Mouse (Mus musculus) midbrain, embryonic 15.5 days (tissue): Measurements from ENCODE around the gene Ikzf2. TPM values are rescaled to one million over a fixed set of nuclear protein-coding genes. Genes with fewer than 3 reads are reported as not detected.

Experiments used
- ATAC-seq: fragments of 200-750 bp; cut with Nextera tagmentation; replicated peaks from 2 replicates; pipeline ENCODE4 v1.8.0; 2017; ENCODE audit warnings: moderate TSS enrichment
- H3K27ac ChIP-seq: fragments of 300-500 bp; sonication (generic); 2 replicates; pipeline ENCODE4 v1.5.1; 2015; ENCODE audit warnings: mild to moderate bottlenecking, inconsistent platforms
- H3K27me3 ChIP-seq: fragments of 300-500 bp; sonication (generic); replicated peaks from 2 replicates; pipeline ENCODE4 v1.6.1; 2015; ENCODE audit warnings: inconsistent platforms
- H3K36me3 ChIP-seq: fragments of 300-500 bp; sonication (generic); replicated peaks from 2 replicates; pipeline ENCODE4 v1.6.1; 2015; ENCODE audit warnings: inconsistent platforms
- H3K4me1 ChIP-seq: fragments of 300-500 bp; sonication (generic); 2 replicates; pipeline ENCODE4 v1.6.1; 2015; ENCODE audit warnings: inconsistent platforms
- H3K4me2 ChIP-seq: fragments of 300-500 bp; sonication (generic); 2 replicates; pipeline ENCODE4 v1.6.1; 2015; ENCODE audit warnings: inconsistent platforms, mild to moderate bottlenecking, moderate library complexity
- H3K4me3 ChIP-seq: fragments of 300-500 bp; sonication (generic); 2 replicates; pipeline ENCODE4 v1.5.1; 2015; ENCODE audit warnings: mild to moderate bottlenecking, inconsistent platforms
- H3K9ac ChIP-seq: fragments of 300-500 bp; sonication (generic); 2 replicates; pipeline ENCODE4 v1.6.1; 2015; ENCODE audit warnings: mild to moderate bottlenecking, inconsistent platforms
- H3K9me3 ChIP-seq: fragments of 300-500 bp; sonication (generic); 2 replicates; pipeline ENCODE4 v1.6.1; 2016; ENCODE audit warnings: inconsistent platforms
- WGBS: fragments of 180-500 bp; shearing (Covaris S2); methylation state at CpG from one replicate; pipeline ENCODE4 v1.1.7; 2015; ENCODE audit warnings: mixed read lengths; 5-methylcytosine and 5-hydroxymethylcytosine counted together
- polyA plus RNA-seq: library from polyadenylated mRNA; unstranded; fragments of >200 nt; fragmentation: Nextera tagmentation; extraction: Ambion mirVana; gene quantifications from 2 replicates; pipeline ENCODE4 v1.2.1, GENCODE M21; 2015

Gene Ikzf2
- polyA plus RNA-seq, 1 experiment from 2014 or later = 4.4 TPM

DNA sequence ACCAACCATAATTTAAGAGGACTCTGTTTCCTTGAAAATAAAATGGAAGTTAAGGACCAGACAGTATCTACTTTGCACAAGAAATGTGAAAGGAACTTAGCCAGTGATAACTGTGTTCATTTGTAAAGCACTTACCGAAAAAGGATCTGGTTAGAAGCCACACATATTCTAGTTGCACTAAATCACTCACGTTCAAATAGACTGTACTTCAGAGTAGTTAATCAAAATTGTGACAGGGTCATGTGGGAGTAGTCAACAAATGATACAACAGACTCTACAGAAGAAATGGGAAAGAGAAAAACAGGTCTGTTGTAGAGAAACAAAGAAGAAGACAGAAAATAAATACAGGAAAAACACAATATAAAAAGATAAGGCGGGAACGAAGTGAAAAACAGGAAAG, 158.3 kb downstream of the Ikzf2 start:
- ATAC-seq = no peak
- WGBS = 88% methylated on average over 4 of the region's 4 CpGs
- Histone ChIP-seq H3K4me3 (no peak overlapping the region), H3K4me1 (no peaks in the 10 kb centered on the region), H3K27me3 (no peaks in the 10 kb centered on the region), H3K36me3 (no peaks in the 10 kb centered on the region), H3K4me2 (no peak overlapping the region), H3K27ac (no peak overlapping the region), H3K9me3 (no peaks in the 10 kb centered on the region), H3K9ac (no peak overlapping the region)

DNA sequence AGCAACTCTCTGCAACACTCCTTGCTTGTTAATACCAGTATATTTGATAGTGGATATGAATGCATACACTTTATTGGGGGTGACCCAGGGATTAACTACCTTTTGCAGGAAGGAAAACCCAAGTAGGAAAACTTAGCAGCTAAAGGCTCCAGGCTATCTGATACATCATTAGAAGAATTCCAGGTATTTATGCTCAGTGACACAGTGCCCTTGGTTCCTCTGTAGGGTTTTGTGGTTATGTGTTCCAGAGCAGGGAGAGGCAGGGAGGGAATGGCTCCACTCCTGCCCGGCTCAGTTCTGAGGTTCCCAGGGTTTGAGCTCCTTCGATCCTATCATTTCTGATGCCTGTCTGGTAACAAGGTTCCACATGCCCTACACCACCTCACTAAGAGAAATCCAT, 165.4 kb downstream of the Ikzf2 start:
- H3K27ac ChIP-seq = no peak overlapping the region
- H3K9ac ChIP-seq = no peak overlapping the region
- H3K9me3 ChIP-seq = no peaks in the 10 kb centered on the region
- H3K4me2 ChIP-seq = no peak overlapping the region
- WGBS = 98% methylated on average over 2 of the region's 2 CpGs
- H3K27me3 ChIP-seq = no peaks in the 10 kb centered on the region
- H3K4me1 ChIP-seq = no peaks in the 10 kb centered on the region
- H3K4me3 ChIP-seq = no peak overlapping the region
- H3K36me3 ChIP-seq = no peaks in the 10 kb centered on the region
- ATAC-seq = no peak

DNA sequence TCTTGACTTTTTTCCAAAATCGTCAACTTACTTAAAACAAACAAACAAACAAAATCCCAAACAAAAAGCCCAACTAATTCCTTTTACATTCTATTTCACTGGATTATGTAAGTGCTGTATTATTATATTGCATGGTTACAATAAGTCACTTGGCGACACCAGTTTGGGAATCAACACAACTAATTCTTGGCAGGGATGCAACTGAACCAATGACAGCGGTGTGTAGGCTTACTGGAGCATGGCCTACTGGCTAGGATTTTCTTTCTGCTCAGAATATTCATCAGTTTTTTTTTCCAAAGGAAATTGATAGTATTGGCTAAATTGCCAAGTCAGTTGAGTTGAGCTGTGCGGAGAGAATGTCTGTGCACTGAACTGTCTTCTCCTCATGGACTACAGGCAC, 167.7 kb downstream of the Ikzf2 start:
- Histone ChIP-seq H3K4me3 (no peak overlapping the region), H3K4me1 (no peaks in the 10 kb centered on the region), H3K27me3 (no peaks in the 10 kb centered on the region), H3K9ac (no peak overlapping the region), H3K4me2 (no peak overlapping the region), H3K9me3 (no peaks in the 10 kb centered on the region), H3K36me3 (no peaks in the 10 kb centered on the region), H3K27ac (no peak overlapping the region)
- WGBS = 92% methylated on average over 4 of the region's 4 CpGs
- ATAC-seq = no peak

DNA sequence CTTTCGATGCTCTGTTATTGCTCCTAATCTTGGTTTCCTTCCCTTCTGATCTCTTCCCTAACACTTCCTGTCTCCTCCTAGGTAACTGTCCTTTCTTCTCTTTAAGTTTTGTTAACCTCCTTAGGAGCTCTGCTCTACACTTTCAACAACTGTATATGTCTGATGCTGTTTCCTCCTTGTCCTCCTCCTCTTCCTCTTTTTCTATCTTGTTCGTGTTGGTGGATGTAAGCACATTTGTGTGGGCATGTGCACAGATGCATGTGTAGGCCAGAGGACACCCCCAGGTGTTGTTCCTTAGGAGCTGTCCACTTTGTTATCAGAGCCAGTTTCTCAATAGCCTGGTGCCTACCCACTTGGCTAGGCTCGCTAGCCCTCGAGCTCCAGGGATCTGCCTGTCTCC, 169.0 kb downstream of the Ikzf2 start:
- H3K27ac ChIP-seq = no peak overlapping the region
- 95% methylated on average over 4 of the region's 4 CpGs for WGBS

DNA sequence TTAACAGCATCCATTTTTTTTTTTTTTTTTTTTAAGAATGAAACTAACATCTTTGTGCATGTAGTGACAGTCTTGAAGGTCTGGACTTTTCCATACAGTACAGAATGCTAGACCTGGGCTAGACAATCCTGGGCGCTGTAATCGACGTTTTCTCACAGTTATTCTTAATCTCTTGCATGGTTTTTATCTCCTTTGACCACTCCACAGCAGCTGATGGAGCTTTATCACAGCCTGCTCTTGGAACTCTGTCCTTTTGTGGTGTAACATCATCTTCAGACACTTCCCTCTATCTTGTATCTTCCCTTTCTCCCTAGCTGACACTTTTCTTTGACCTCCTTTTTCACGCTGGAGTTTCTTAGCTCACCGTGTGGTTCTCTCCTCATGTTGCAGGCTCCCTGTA, 170.9 kb downstream of the Ikzf2 start:
- 62% methylated on average over 5 of the region's 5 CpGs for WGBS
- no peaks in the 10 kb centered on the region for H3K36me3 ChIP-seq
- no peaks in the 10 kb centered on the region for H3K4me1 ChIP-seq
- H3K27me3 ChIP-seq = no peaks in the 10 kb centered on the region
- ATAC-seq = no peak
- H3K4me2 ChIP-seq = no peak overlapping the region
- H3K9ac ChIP-seq = no peak overlapping the region
- no peaks in the 10 kb centered on the region for H3K9me3 ChIP-seq
- no peak overlapping the region for H3K27ac ChIP-seq
- H3K4me3 ChIP-seq = no peak overlapping the region

More for the DNA sequence above, 169.0 kb downstream of the Ikzf2 start:
- Histone ChIP-seq H3K4me1 (no peaks in the 10 kb centered on the region), H3K27me3 (no peaks in the 10 kb centered on the region), H3K4me3 (no peak overlapping the region), H3K4me2 (no peak overlapping the region), H3K9me3 (no peaks in the 10 kb centered on the region), H3K9ac (no peak overlapping the region), H3K36me3 (no peaks in the 10 kb centered on the region)
- ATAC-seq = no peak

DNA sequence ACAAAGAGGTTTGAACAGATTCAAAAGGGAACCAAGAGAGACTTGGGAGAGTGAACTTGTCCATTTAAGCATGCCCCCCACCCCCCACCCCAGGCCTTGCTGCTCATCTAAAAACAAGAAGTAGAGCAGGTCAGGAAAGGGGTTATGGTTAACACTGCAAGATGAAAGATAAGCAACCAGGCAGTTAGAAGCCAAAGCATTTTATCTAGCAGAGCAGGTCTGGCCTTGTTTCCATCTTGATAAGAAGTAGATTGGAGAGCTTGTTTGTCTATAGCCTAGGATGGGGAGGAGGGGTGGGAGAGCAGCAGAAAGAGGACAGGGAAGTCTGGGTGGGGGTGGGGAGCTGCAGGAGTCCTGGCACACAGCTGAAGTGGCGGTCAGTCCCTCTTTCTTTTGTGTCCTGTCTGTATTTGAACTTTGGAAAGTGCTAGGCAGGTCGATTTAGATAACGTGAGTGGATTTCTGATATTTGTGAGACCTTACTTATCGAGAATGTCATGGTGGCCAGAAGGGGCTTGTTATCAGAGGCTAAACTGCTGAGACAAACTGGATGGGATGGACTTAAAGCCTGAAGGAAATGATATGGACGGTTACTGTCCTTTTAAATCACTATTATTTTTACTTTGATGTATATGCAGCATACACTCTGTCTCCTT, 173.3 kb downstream of the Ikzf2 start:
- H3K36me3 ChIP-seq = no peaks in the 10 kb centered on the region
- H3K27ac ChIP-seq = no peak overlapping the region
- WGBS = 43% methylated on average over 5 of the region's 5 CpGs
- no peak overlapping the region for H3K9ac ChIP-seq
- no peaks in the 10 kb centered on the region for H3K27me3 ChIP-seq
- H3K4me2 ChIP-seq = no peak overlapping the region
- H3K9me3 ChIP-seq = no peaks in the 10 kb centered on the region
- no peaks in the 10 kb centered on the region for H3K4me1 ChIP-seq
- no peak overlapping the region for H3K4me3 ChIP-seq
- peak; percentile 60; the same call in 1 of the 2 replicates for ATAC-seq

DNA sequence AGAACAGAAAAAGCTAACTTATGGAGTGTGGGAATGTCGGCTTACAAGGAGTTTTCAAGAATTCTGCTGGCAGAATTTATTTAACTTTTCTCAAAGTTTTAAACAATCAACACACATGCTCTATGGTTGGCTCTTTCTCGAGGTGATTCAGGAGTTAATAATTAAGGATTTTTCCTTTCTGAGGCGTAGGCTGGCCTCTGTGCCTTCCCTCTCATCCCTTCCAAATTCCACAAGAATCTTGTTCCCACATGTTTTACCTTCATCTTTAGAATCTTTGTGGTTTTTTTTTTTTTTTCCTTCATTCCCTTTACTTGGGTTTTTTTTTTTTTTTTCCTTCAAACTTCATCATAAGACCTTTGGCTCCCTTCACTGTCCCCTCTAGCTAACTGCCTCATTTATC, 178.8 kb downstream of the Ikzf2 start:
- Histone ChIP-seq H3K4me3 (no peak overlapping the region), H3K4me2 (no peak overlapping the region), H3K27ac (no peak overlapping the region), H3K4me1 (no peaks in the 10 kb centered on the region), H3K9me3 (no peaks in the 10 kb centered on the region), H3K27me3 (no peaks in the 10 kb centered on the region), H3K9ac (no peak overlapping the region), H3K36me3 (no peaks in the 10 kb centered on the region)
- no peak for ATAC-seq
- 64% methylated on average over 3 of the region's 3 CpGs for WGBS

DNA sequence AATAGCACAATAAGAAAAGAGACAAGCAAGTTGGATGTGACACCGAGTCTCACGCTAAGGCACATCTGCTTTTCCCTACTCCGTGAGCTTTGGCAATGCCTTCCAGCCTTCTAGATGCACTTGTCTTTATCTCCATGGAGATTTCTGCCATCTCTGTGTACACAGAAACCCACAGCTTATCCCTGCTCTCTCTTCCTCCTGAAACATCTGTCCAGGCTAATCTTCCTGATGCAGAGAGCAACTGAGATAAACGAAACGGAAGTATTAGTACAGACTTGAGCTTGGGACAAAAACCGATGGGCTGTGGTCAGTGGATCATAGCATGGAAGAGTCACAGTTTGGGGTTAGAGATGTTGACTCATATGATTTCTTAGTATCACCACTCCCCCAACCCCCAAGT, 179.5 kb downstream of the Ikzf2 start:
- no peaks in the 10 kb centered on the region for H3K27me3 ChIP-seq
- no peak overlapping the region for H3K4me3 ChIP-seq
- 74% methylated on average over 6 of the region's 6 CpGs for WGBS
- H3K9ac ChIP-seq = no peak overlapping the region
- no peaks in the 10 kb centered on the region for H3K36me3 ChIP-seq
- H3K27ac ChIP-seq = no peak overlapping the region
- H3K9me3 ChIP-seq = no peaks in the 10 kb centered on the region
- H3K4me2 ChIP-seq = no peak overlapping the region
- H3K4me1 ChIP-seq = no peaks in the 10 kb centered on the region
- no peak for ATAC-seq

DNA sequence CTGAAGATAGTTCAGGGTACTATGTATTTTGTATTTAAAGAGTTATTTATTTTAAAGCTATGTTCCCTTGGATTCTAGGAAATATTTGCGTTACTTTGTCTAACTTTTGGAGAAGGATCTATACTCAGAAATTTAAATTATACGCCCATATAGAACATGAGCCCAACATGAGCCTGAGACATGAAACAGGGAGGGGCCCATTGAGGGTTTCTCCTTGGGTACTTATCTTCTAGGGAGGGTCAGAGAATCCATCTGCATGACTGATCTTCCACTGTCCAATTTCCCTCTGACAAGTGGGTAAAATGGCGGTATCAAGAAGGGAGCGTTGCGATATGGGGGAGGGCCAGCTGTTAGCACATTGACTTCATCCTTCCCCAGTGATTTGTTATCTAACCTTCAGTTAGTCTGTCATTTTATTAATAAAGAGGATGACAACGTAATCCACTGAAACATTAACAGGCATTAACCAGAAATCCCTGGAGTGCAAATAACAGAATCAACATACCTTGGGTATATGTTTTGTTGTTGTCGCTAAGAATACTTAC, 180.4 kb downstream of the Ikzf2 start:
- H3K36me3 ChIP-seq = no peaks in the 10 kb centered on the region
- H3K4me3 ChIP-seq = no peak overlapping the region
- no peak for ATAC-seq
- no peaks in the 10 kb centered on the region for H3K4me1 ChIP-seq
- no peaks in the 10 kb centered on the region for H3K9me3 ChIP-seq
- WGBS = 95% methylated on average over 7 of the region's 7 CpGs
- H3K27ac ChIP-seq = no peak overlapping the region
- H3K4me2 ChIP-seq = no peak overlapping the region
- H3K27me3 ChIP-seq = no peaks in the 10 kb centered on the region
- H3K9ac ChIP-seq = no peak overlapping the region

DNA sequence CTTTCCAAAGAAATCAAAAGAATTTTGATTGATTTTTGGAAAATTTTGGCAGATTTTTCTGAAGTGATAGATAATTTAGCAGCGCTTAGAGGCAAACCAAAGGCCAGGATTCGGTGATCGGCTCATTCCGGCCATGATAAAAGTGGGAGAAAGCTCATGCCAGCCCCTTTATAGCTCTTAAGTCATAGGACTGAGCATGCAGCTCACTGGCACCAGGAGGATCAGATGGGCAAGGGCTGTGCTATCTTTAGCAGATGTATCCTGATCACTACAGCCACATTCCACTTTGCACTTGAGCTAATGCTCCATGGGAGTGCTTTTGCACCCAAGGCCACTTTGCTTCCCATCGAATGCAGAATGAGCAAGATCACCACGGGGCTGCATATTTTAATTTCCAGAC, 181.0 kb downstream of the Ikzf2 start:
- Histone ChIP-seq H3K4me3 (no peak overlapping the region), H3K27me3 (no peaks in the 10 kb centered on the region), H3K9me3 (no peaks in the 10 kb centered on the region), H3K4me2 (no peak overlapping the region), H3K36me3 (no peaks in the 10 kb centered on the region), H3K27ac (no peak overlapping the region), H3K4me1 (no peaks in the 10 kb centered on the region), H3K9ac (no peak overlapping the region)
- ATAC-seq = no peak
- 97% methylated on average over 6 of the region's 6 CpGs for WGBS

DNA sequence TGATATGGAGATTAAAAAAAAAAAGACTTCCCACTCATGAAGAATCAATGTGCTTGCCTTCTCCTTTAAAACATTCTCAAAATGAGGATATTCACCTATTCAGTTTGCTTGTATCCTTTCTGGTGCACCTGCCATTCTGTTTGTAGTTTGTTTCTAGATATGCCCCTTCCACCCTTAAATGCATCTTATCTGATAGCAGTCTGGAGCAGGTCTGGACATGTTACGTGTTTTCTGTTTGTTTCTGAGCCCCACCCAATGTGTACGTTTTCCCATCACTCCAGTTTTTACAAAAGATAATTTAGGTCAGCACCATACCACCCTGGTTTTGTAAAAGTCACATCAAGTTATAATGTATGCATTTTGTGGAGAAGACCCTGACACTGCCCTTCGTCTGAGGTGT, 186.7 kb downstream of the Ikzf2 start:
- ATAC-seq = no peak
- no peaks in the 10 kb centered on the region for H3K27me3 ChIP-seq
- no peak overlapping the region for H3K4me3 ChIP-seq
- H3K9ac ChIP-seq = no peak overlapping the region
- H3K4me2 ChIP-seq = no peak overlapping the region
- H3K27ac ChIP-seq = no peak overlapping the region
- no peaks in the 10 kb centered on the region for H3K9me3 ChIP-seq
- H3K4me1 ChIP-seq = no peaks in the 10 kb centered on the region
- whole genome bisulfite sequencing = 81% methylated on average over 3 of the region's 3 CpGs
- H3K36me3 ChIP-seq = no peaks in the 10 kb centered on the region

DNA sequence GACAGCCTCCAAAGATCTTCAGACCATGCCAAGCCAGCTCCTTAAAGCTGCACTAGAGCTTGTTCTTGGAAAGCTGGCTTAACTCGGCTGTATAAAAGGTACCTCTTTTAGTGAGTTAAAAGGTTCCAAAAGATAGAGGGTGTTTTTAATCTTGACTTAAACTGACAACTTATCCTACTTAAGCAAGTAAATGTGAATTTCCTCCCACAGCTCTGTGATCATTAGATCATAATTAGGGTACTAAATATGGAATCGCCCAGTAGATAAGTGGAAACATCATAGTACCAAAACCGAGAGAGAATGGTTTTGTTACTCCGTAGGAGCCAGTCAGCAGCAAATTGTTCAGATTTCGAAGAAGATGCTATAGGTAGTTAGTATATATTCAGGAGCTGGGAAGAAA, 187.4 kb downstream of the Ikzf2 start:
- H3K36me3 ChIP-seq = no peaks in the 10 kb centered on the region
- no peak overlapping the region for H3K4me2 ChIP-seq
- H3K27ac ChIP-seq = no peak overlapping the region

DNA sequence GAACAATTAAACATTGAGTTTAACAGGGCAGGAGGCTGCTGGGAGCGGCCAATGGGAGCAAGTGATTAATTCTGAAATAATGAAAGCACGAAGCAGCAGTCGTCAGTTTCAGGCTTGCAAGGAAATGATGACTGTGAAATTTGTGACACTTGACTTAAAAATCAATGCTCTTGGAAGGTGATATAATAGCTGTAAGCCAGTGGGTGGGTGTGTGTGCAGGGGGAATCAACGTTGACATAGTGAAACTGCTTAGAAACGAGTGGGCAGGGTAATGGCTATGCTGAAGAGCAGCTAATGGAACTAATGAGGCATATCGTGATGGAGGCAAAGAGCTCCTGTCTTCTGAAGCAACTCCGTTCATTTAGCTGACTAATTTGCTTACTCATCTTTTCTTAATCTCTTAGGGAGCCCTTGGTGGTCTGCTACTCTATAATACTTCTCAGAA, 188.2 kb downstream of the Ikzf2 start:
- Histone ChIP-seq H3K4me3 (no peak overlapping the region), H3K9me3 (no peaks in the 10 kb centered on the region), H3K9ac (no peak overlapping the region), H3K27me3 (no peaks in the 10 kb centered on the region), H3K36me3 (no peaks in the 10 kb centered on the region), H3K27ac (no peak overlapping the region), H3K4me1 (no peaks in the 10 kb centered on the region), H3K4me2 (no peak overlapping the region)
- 21% methylated on average over 7 of the region's 7 CpGs for WGBS
- ATAC-seq = no peak

More for the DNA sequence above, 187.4 kb downstream of the Ikzf2 start:
- Histone ChIP-seq H3K4me1 (no peaks in the 10 kb centered on the region), H3K27me3 (no peaks in the 10 kb centered on the region), H3K4me3 (no peak overlapping the region), H3K9me3 (no peaks in the 10 kb centered on the region), H3K9ac (no peak overlapping the region)
- 88% methylated on average over 5 of the region's 5 CpGs for WGBS
- no peak for ATAC-seq
